Mouse (Mus musculus) CH12.LX (cell line): ENCODE results near the gene Fpgs. TPM values are rescaled to one million over a fixed set of nuclear protein-coding genes. Genes with fewer than 3 reads are reported as not detected.

Experiments used
- DNase-seq: peaks from one replicate; pipeline ENCODE4 v3.0.0-alpha.2; 2013; ENCODE audit errors: extremely low read depth
- H3K27ac ChIP-seq: 2 replicates; pipeline ENCODE4 v1.5.1; 2012; ENCODE audit warnings: low read depth, mild to moderate bottlenecking, control low read depth, moderate library complexity; ENCODE audit not compliant: insufficient read depth
- H3K27me3 ChIP-seq: replicated peaks from 2 replicates; pipeline ENCODE3; 2012; ENCODE audit warnings: inconsistent platforms
- H3K36me3 ChIP-seq, 2 experiments: replicated peaks in 1 of 2; 2 replicates each; pipeline versions ENCODE3 to v1.6.1; 2012; ENCODE audit warnings: inconsistent platforms in 1 of 2, low read length in 1 of 2, mild to moderate bottlenecking in 1 of 2, mixed read lengths in 1 of 2, moderate library complexity in 1 of 2; ENCODE audit not compliant: control insufficient read depth in 1 of 2, insufficient read depth in 1 of 2
- H3K4me1 ChIP-seq, 2 experiments: 2 replicates each; pipeline ENCODE4 v1.6.1; 2012; ENCODE audit warnings: inconsistent platforms in 1 of 2, moderate library complexity in 1 of 2; ENCODE audit not compliant: insufficient read depth in 2 of 2, control insufficient read depth in 1 of 2
- H3K4me2 ChIP-seq: 2 replicates; pipeline ENCODE4 v1.6.1; 2012; ENCODE audit warnings: low read depth, mild to moderate bottlenecking, control low read depth; ENCODE audit not compliant: poor library complexity, insufficient read depth, severe bottlenecking
- H3K4me3 ChIP-seq, 3 experiments: fragments of 150-350 bp in 1 of 3; sonication (generic) in 1 of 3; replicated peaks in 1 of 3; 2 replicates each; pipeline versions ENCODE3 to v1.5.1; 2011 to 2012; ENCODE audit warnings: low read depth in 2 of 3, low read length in 2 of 3, mild to moderate bottlenecking in 2 of 3, moderate library complexity in 2 of 3, control low read depth in 1 of 3, improper control_type of control experiment in 1 of 3, inconsistent platforms in 1 of 3, mixed read lengths in 1 of 3; ENCODE audit not compliant: poor library complexity in 1 of 3
- H3K79me2 ChIP-seq: replicated peaks from 2 replicates; pipeline ENCODE4 v1.6.1; 2012; ENCODE audit warnings: mild to moderate bottlenecking, moderate library complexity; ENCODE audit not compliant: control insufficient read depth, poor library complexity, insufficient read depth, severe bottlenecking; ENCODE audit errors: extremely low read depth
- H3K9ac ChIP-seq: 2 replicates; pipeline ENCODE4 v1.6.1; 2012; ENCODE audit warnings: low read depth, mild to moderate bottlenecking, control low read depth, moderate library complexity; ENCODE audit not compliant: insufficient read depth
- H3K9me3 ChIP-seq: replicated peaks from 2 replicates; pipeline ENCODE3; 2012; ENCODE audit warnings: low read length, inconsistent platforms, mixed read lengths
- BHLHE40 ChIP-seq: IDR thresholded peaks from 2 replicates; pipeline ENCODE4 v1.6.1; 2011; ENCODE audit warnings: mild to moderate bottlenecking, low read depth, low read length, improper control_type of control experiment
- CHD1 ChIP-seq: IDR thresholded peaks from 2 replicates; pipeline ENCODE4 v1.6.1; 2012; ENCODE audit warnings: low read depth, low read length, improper control_type of control experiment, inconsistent platforms
- CHD2 ChIP-seq: IDR thresholded peaks from 2 replicates; pipeline ENCODE4 v1.6.1; 2011; ENCODE audit warnings: low read length, improper control_type of control experiment
- ELF1 ChIP-seq: IDR thresholded peaks from 2 replicates; pipeline ENCODE4 v1.6.1; 2014; ENCODE audit warnings: low read depth, mild to moderate bottlenecking, inconsistent platforms, low read length, improper control_type of control experiment
- EP300 ChIP-seq: IDR thresholded peaks from 2 replicates; pipeline ENCODE4 v1.6.1; 2011; ENCODE audit warnings: low read length, improper control_type of control experiment
- ETS1 ChIP-seq: conservative IDR thresholded peaks from 2 replicates; pipeline ENCODE4 v1.6.1; 2012; ENCODE audit warnings: low read depth, mild to moderate bottlenecking, inconsistent platforms, low read length, improper control_type of control experiment, moderate library complexity
- GABPA ChIP-seq: IDR thresholded peaks from 2 replicates; pipeline ENCODE4 v1.6.1; 2012; ENCODE audit warnings: low read depth, low read length, improper control_type of control experiment, inconsistent platforms; ENCODE audit not compliant: insufficient replicate concordance
- HCFC1 ChIP-seq: IDR thresholded peaks from 2 replicates; pipeline ENCODE4 v1.6.1; 2012; ENCODE audit warnings: low read depth, mild to moderate bottlenecking, inconsistent platforms, low read length, improper control_type of control experiment
- IRF4 ChIP-seq: IDR thresholded peaks from 2 replicates; pipeline ENCODE4 v1.6.1; 2014; ENCODE audit warnings: low read depth, mild to moderate bottlenecking, inconsistent platforms, low read length, improper control_type of control experiment
- JUN ChIP-seq: IDR thresholded peaks from 2 replicates; pipeline ENCODE4 v1.6.1; 2011; ENCODE audit warnings: low read depth, mild to moderate bottlenecking, low read length, improper control_type of control experiment, moderate library complexity; ENCODE audit not compliant: insufficient read depth
- JUND ChIP-seq: conservative IDR thresholded peaks from 2 replicates; pipeline ENCODE4 v1.6.1; 2011; ENCODE audit warnings: low read depth, low read length, improper control_type of control experiment
- MAFK ChIP-seq: IDR thresholded peaks from 2 replicates; pipeline ENCODE4 v1.6.1; 2011; ENCODE audit warnings: low read length, improper control_type of control experiment; ENCODE audit not compliant: insufficient replicate concordance
- MAX ChIP-seq: IDR thresholded peaks from 2 replicates; pipeline ENCODE4 v1.6.1; 2011; ENCODE audit warnings: low read length, improper control_type of control experiment
- MAZ ChIP-seq: IDR thresholded peaks from 2 replicates; pipeline ENCODE4 v1.6.1; 2012; ENCODE audit warnings: low read depth, mild to moderate bottlenecking, inconsistent platforms, low read length, improper control_type of control experiment, moderate library complexity
- MEF2A ChIP-seq: IDR thresholded peaks from 2 replicates; pipeline ENCODE4 v1.6.1; 2014; ENCODE audit warnings: low read depth, mild to moderate bottlenecking, inconsistent platforms, low read length, improper control_type of control experiment, borderline replicate concordance
- MXI1 ChIP-seq: IDR thresholded peaks from 2 replicates; pipeline ENCODE4 v1.6.1; 2011; ENCODE audit warnings: mild to moderate bottlenecking, low read depth, low read length, improper control_type of control experiment
- MYC ChIP-seq: IDR thresholded peaks from 2 replicates; pipeline ENCODE4 v1.6.1; 2011; ENCODE audit warnings: low read depth, mild to moderate bottlenecking, improper control_type of control experiment, low read length
- NELFE ChIP-seq: IDR thresholded peaks from 2 replicates; pipeline ENCODE4 v1.6.1; 2011; ENCODE audit warnings: low read depth, low read length, improper control_type of control experiment
- NRF1 ChIP-seq: IDR thresholded peaks from 2 replicates; pipeline ENCODE4 v1.6.1; 2014; ENCODE audit warnings: low read depth, mild to moderate bottlenecking, inconsistent platforms, low read length, improper control_type of control experiment, moderate library complexity
- POLR2A ChIP-seq: IDR thresholded peaks from 2 replicates; pipeline ENCODE4 v1.6.1; 2011; ENCODE audit warnings: low read depth, mild to moderate bottlenecking, improper control_type of control experiment, low read length
- RAD21 ChIP-seq: IDR thresholded peaks from 2 replicates; pipeline ENCODE4 v1.6.1; 2011; ENCODE audit warnings: low read depth, mild to moderate bottlenecking, low read length, improper control_type of control experiment, moderate library complexity
- SIN3A ChIP-seq: IDR thresholded peaks from 2 replicates; pipeline ENCODE4 v1.6.1; 2012; ENCODE audit warnings: low read length, improper control_type of control experiment, inconsistent platforms
- SMC3 ChIP-seq: IDR thresholded peaks from 2 replicates; pipeline ENCODE4 v1.6.1; 2011; ENCODE audit warnings: low read depth, low read length, improper control_type of control experiment
- TBP ChIP-seq: conservative IDR thresholded peaks from 2 replicates; pipeline ENCODE4 v1.6.1; 2011; ENCODE audit warnings: low read depth, low read length, improper control_type of control experiment
- TCF12 ChIP-seq: IDR thresholded peaks from 2 replicates; pipeline ENCODE4 v1.6.1; 2014; ENCODE audit warnings: low read depth, mild to moderate bottlenecking, inconsistent platforms, low read length, improper control_type of control experiment
- USF1 ChIP-seq: IDR thresholded peaks from 2 replicates; pipeline ENCODE4 v1.6.1; 2014; ENCODE audit warnings: low read depth, mild to moderate bottlenecking, inconsistent platforms, low read length, improper control_type of control experiment
- USF2 ChIP-seq: conservative IDR thresholded peaks from 2 replicates; pipeline ENCODE4 v1.6.1; 2011; ENCODE audit warnings: low read depth, low read length, improper control_type of control experiment
- ZC3H11A ChIP-seq: IDR thresholded peaks from 2 replicates; pipeline ENCODE4 v1.6.1; 2012; ENCODE audit warnings: low read depth, mild to moderate bottlenecking, inconsistent platforms, low read length, improper control_type of control experiment
- ZMIZ1 ChIP-seq: IDR thresholded peaks from 2 replicates; pipeline ENCODE4 v1.6.1; 2012; ENCODE audit warnings: low read depth, mild to moderate bottlenecking, inconsistent platforms, low read length, improper control_type of control experiment
- dilution Hi-C: fragments of 300-500 bp; cut with MboI; formaldehyde crosslinking; loops from 2 replicates; pipeline ENCODE4 v1.14.3; 2020; ENCODE audit warnings: low sequenced_read_pairs; ENCODE audit not compliant: extremely low pct_unique_long_range_greater_than_20kb, extremely low pct_ligation_motif_present
- in situ Hi-C: fragments of 300-500 bp; cut with MboI; formaldehyde crosslinking; loops from 3 replicates; pipeline ENCODE4 v1.14.3; 2019; ENCODE audit warnings: low sequenced_read_pairs, low pct_ligation_motif_present, low pct_unique_long_range_greater_than_20kb, mixed read lengths
- polyA plus RNA-seq: library from polyadenylated mRNA; unstranded; fragments of >175 nt; gene quantifications from 2 replicates; pipeline ENCODE4 v1.2.1, GENCODE M21; 2012; ENCODE audit warnings: low read depth; ENCODE audit not compliant: insufficient read length
- total RNA-seq, 2 experiments: library from RNA; depleted of rRNA; stranded (reverse); fragments of 300-350 nt in 1 of 2; fragments of >200 nt in 1 of 2; gene quantifications; 2 replicates each; pipeline ENCODE4 v1.2.3; 2012 to 2014

The Fpgs gene
- total and polyA plus RNA-seq, 3 experiments, result 31.8 to 59.2 (median 41.8) TPM

DNA sequence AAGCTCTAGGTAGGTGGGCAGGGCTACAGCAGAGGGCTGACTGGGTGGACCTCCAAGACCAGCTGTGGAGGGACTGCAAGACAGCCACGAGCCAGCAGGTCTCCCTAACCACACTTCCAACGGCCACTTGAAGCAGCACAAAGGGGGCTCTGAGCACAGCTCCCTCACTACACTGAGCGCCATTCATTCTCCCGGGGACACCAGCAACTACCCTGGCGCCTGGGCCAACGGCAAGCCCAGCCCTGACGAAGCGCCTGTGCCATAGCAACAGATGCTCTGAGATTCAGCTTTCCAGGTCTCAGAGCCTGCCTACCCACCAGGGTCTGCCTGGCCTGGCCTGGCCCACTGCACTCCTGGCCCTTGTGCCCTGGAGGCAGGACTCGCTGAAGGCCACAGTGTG lies 14.8 kb upstream of the Fpgs start:
- peaks cover 0 to 11% of the 10 kb centered on the region in 2 experiments for H3K36me3 ChIP-seq
- no peak overlapping the region for H3K27ac ChIP-seq
- TF ChIP-seq MAFK, result no peak
- no peak for TF ChIP-seq ETS1
- no peak for TF ChIP-seq BHLHE40
- no peak for TF ChIP-seq CHD1
- TF ChIP-seq SMC3, result no peak
- no peak for TF ChIP-seq MEF2A
- TF ChIP-seq USF1, result no peak
- TF ChIP-seq TCF12, result no peak
- TF ChIP-seq MAZ, result no peak
- TF ChIP-seq ZC3H11A, result no peak
- no peak for TF ChIP-seq JUN
- no peak for TF ChIP-seq USF2
- TF ChIP-seq TBP, result no peak
- TF ChIP-seq POLR2A, result no peak
- no peak for TF ChIP-seq RAD21
- peaks cover 6% of the 10 kb centered on the region for H3K9me3 ChIP-seq
- peaks cover 43 to 62% of the 10 kb centered on the region in 2 experiments for H3K4me1 ChIP-seq
- dilution Hi-C loops (no loop called here), in situ Hi-C loops (no loop called here)
- H3K27me3 ChIP-seq, result no peaks in the 10 kb centered on the region
- H3K79me2 ChIP-seq, result peaks cover 23% of the 10 kb centered on the region
- no peak for DNase-seq
- no peak overlapping the region for H3K9ac ChIP-seq
- no peak overlapping the region for H3K4me3 ChIP-seq
- no peak overlapping the region for H3K4me2 ChIP-seq

DNA sequence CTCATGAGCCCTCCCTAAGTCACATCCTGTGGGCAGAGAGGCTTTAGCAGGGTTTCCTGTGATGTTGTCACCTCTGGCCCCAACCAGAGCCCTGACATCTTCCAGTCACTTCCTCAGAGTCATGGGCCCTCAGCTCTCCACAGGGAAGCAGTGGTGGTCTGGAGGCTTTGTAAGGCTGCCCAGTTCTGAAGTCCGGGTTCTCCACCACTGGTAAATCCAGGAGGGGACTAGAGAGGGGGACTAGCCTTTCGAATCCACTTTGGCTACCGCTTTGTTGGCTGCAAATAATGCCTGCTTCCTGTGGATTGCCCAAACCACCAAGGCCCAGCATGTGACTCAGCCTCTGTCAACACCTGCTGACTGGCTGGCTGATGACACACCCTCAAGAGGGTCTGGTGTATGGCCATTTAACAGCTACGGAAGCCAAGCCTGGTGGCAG lies 11.1 kb upstream of the Fpgs start:
- Histone ChIP-seq H3K9ac (no peak overlapping the region), H3K36me3 (peaks cover 3 to 15% of the 10 kb centered on the region in 2 experiments), H3K27me3 (no peaks in the 10 kb centered on the region), H3K4me2 (peak overlapping the region; percentile 2; the same call in 1 of the 2 replicates), H3K4me1 (peaks cover 36 to 59% of the 10 kb centered on the region in 2 experiments), H3K4me3 (no peak overlapping the region), H3K27ac (peak overlapping the region; percentile 80), H3K79me2 (peaks cover 24% of the 10 kb centered on the region), H3K9me3 (peaks cover 6% of the 10 kb centered on the region)
- peak; percentile 84 for DNase-seq
- dilution Hi-C loops, result no loop called here
- TF ChIP-seq MEF2A (peak; percentile 19; the same call in 1 of the 2 replicates), USF1 (peak; percentile 65), BHLHE40 (peak; percentile 86), IRF4 (0 out of 2 replicates have a peak, but pooled peaks have one; percentile 20), MAZ (peak; percentile 57; the same call in 1 of the 2 replicates), MYC (peak; percentile 65), JUND (0 out of 2 replicates have a peak, but pooled peaks have one; percentile 28), TBP (0 out of 2 replicates have a peak, but pooled peaks have one; percentile 50), CHD1 (no peak), EP300 (peak; percentile 44; the same call in 1 of the 2 replicates), ZMIZ1 (0 out of 2 replicates have a peak, but pooled peaks have one; percentile 29), HCFC1 (peak; percentile 48; the same call in 1 of the 2 replicates), GABPA (no peak), MXI1 (peak; percentile 73), RAD21 (no peak; the same call in 1 of the 2 replicates), NELFE (0 out of 2 replicates have a peak, but pooled peaks have one; percentile 46), MAX (peak; percentile 91), JUN (no peak), SIN3A (peak; percentile 81), POLR2A (peak; percentile 38; the same call in 1 of the 2 replicates), ELF1 (peak; percentile 52), ETS1 (peak; percentile 76), NRF1 (no peak), MAFK (no peak), CHD2 (0 out of 2 replicates have a peak, but pooled peaks have one; percentile 23), USF2 (peak; percentile 39; the same call in 1 of the 2 replicates), SMC3 (peak; percentile 10)
- in situ Hi-C loops, result loop anchor here (5.0 kb wide), 1 partner anchor 42 kb away; the partner anchor contains the start of gene Tor2a
